Mouse (Mus musculus) monocyte, adult 5-6 weeks (primary cell): Measurements from ENCODE around the gene Bcl2l11. TPM values are rescaled to one million over a fixed set of nuclear protein-coding genes. Genes with fewer than 3 reads are reported as not detected.

Experiments
- ATAC-seq: fragments of 153-309, 156-312 bp; replicated peaks from 2 replicates; pipeline ENCODE4 v1.8.0; 2017; ENCODE audit warnings: mild to moderate bottlenecking; ENCODE audit not compliant: low TSS enrichment, insufficient number of reproducible peaks, severe bottlenecking, poor library complexity, low FRiP score
- total RNA-seq: library from RNA; stranded (forward); fragments of 200-1000, 200-491, 200-594 nt; gene quantifications from 3 replicates; pipeline ENCODE4 v1.2.3, GENCODE M21; 2017

Gene Bcl2l11
- total RNA-seq, 1 experiment from 2014 or later: 90.2 TPM

DNA sequence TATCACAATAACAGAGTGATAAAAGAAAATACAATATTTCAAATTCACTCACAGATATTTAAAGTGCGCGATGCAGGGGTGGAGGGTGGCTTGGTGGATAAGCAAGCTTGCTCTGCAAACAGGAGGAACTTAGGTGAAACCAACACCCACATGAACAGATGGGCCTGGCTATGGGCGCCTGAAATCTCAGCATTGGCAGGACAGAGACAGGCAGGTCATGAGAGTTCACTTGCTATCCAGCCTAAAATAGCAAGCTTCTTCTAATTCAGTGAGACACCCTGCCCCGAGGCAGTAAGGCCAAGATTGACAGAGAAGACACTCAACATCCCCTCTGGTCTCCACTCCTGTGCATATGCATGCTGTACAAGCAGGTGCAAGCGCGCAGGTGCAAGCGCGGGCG lies 23.8 kb upstream of the Bcl2l11 start:
- no peak for ATAC-seq

DNA sequence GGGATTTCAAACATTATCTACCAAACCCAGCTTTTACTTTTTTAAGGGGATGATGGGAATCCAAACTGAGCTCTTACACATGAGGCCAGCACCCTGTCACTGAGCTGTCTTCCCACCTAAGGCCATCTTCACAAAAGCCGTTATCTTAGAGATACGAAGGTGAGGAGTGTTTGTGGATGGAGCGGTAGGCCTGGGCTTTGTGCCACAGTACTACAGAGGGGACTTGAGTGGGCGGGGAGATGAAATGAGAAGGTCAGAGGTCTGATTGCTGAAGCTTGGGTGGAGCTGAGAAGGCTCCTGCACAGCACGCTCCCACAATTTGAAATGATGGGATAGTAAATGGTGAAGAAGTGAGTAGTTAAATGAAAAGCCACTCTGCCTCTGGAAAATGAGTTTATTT lies 21.0 kb upstream of the Bcl2l11 start:
- ATAC-seq: no peak

GRCm38 (mm10) chr2:128105651-128106050 lies 20.2 kb upstream of the Bcl2l11 start:
- ATAC-seq: no peak

GRCm38 (mm10) chr2:128111537-128111936 lies 14.3 kb upstream of the Bcl2l11 start:
- ATAC-seq: no peak

DNA sequence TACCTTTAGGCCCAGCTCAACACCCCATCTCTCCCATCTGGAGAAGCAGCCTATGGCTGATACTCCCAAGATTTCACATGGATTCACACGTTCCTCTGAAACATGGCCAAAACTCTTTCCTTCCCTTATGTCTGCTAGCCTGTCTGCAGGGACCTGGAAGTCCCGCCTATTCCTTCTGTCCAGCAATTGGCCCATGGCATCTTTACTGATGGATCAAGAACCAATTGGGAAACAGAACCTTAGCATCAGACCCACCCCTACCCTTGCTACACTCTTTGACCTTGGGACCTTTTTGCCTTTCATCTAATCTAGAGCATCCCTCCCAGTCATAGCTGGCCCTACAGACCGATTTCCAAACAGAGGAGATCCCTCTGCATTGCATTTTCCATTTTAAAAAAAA lies 11.2 kb upstream of the Bcl2l11 start:
- ATAC-seq: no peak

DNA sequence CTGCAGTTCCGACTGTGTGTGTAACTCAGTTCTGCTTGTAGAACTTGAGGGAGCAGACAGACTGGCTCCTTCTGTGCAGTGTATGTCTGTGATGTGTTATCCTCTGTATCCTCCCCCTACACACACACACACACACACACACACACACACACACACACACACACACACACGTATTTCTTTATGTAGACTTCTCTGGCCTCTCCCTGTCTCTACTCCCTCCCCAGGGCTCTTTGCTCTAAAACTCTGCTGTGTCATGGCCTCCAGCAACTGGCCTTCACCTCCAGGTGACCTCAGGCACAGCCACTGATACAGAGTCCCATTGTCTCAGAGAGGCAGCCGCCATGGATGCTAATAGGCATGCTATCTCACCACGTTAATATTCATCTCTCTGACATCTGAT lies 10.3 kb upstream of the Bcl2l11 start:
- ATAC-seq: no peak

DNA sequence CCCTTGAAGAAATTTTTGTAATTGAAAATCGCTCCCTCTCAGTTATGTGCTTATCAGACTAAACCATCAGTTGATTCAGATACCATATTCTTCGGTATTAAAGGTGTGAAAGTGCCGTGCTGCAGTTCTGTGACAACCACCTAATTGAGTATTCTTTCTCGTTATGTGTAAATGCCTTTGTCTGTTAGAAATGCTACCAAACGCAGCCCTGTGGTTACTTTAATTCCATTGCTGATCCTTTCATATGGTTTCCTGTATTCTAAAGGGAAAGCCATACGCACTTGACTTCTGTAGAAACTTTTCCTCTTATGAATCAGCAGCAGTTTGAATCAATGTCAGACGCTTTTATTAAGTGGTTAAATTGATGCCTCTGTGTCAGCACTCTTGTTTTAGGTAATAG lies 8.2 kb upstream of the Bcl2l11 start:
- ATAC-seq: no peak

DNA sequence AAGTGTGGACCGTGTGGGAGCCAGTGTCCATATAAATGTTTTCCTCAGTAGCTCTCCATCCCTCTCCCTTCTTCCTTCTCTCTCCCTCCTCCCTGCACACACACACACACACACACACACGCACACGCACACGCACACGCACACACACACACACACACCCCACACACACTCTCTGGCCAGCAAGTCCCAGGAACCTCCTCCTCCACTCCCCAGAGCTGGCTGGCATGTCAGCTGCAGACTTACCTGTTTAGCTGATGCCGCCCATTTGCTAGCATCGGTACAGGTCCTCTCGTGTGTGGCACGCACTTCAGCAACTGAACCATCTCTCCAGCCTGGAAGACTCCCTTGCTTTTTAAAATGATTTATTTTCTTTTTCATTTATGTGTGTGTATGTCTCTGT lies 6.9 kb upstream of the Bcl2l11 start:
- no peak for ATAC-seq

DNA sequence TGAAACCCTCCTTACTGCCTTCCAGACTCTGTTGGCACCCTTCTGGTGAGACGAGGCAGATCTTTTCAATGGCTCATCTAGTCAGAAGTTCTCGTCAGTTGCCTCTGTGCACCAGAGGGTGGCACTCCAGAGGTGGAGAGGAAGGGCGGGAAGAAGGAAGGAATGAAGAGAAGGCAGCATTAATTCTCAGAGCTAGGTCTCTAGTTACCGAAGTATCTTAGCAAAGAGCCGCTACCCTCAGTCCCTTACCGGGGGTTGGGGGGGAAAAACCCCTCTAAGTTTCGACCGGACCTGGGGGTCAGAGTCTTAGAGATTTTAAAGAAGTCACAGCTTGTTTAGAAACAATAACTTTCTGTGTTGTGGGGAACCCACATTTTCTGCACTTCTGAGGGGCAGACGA lies 3.3 kb upstream of the Bcl2l11 start:
- peak; percentile 28; the same call in 1 of the 2 replicates for ATAC-seq

DNA sequence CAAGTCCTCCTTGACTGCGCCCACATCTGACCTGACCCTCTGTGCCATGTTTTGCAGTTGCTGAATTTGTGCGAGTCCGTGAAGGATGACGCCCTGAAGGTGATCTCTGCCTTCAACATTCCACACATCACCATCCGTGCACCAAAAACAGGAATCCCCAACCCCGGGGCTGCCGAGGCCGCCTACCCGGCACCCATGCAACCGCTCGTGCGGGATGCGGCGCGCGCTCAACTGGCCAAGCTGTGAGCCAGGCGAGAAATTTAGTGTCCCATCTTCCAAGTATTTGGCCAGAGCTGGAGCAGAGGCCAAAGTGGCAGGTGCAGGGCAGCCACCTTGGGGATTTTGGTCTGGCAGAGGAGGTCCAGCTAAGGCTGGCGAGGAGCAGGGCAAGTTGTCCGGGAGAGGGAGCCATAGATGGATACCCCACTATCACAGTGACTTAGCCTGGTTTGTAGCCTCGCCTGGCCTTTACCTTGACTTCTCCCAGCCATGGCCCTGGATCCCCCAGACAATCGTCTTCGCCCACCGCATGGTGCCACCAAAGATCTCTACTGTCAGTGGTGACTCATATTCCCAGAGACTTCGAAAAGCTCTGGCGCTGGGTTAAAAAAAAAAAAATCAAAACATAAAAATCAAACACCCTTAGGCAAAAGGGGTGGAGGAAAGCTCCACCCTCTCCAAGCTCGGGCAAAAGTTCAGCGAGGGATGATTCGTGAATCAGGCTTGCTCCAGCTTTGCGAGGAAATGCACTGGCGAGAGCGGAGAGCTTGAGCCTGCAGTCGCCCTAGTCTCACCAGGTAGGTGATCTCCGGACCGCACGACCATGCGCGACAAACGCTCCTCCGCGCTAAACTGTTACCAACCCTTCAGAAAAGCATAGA lies 2.7 kb upstream of the Bcl2l11 start:
- no peak for ATAC-seq

DNA sequence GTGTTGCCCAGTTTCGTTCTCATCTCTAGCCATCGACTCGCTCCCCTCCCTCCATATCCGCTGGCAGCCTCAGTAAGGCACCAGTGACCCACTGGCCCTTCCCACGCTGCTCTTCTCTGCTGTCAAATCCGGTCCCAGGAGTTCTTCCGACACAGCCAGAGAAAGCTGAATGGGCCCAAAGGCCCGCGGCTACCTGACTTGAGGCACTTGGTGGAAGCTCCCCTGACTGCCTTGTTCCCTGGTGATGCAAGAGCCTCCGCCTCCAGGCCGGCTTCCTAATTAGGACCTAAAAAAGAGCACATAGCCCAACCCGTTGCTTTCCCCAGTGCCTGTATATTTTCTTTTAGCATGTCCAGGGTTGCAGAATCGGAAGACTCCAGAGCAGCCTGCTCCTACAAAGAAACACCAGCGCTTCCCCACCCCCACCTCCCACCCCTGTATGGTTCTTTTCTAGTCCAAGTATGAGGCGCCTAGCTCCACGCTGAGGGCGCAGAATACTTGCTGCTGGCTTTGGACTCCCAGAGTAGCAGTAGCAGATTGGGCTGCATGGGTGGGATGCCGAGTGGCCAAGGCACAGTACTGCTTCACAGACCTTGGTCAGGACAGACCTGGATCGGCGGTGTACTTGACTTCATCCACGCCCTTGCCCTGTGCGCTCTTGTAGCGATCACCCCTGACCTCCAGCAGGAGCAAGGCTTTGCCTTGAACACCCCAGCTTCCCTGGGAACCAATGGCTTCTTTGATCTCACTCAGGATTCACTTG lies 1.7 kb upstream of the Bcl2l11 start:
- ATAC-seq: no peak

GRCm38 (mm10) chr2:128124693-128125092 lies 1.1 kb upstream of the Bcl2l11 start:
- no peak for ATAC-seq

- no peak for ATAC-seq
Observed at GRCm38 (mm10) chr2:128126591-128127051, 783 bp downstream of the Bcl2l11 start.

- ATAC-seq: peak; percentile 57
Observed at GRCm38 (mm10) chr2:128127121-128127671, 1.4 kb downstream of the Bcl2l11 start.

DNA sequence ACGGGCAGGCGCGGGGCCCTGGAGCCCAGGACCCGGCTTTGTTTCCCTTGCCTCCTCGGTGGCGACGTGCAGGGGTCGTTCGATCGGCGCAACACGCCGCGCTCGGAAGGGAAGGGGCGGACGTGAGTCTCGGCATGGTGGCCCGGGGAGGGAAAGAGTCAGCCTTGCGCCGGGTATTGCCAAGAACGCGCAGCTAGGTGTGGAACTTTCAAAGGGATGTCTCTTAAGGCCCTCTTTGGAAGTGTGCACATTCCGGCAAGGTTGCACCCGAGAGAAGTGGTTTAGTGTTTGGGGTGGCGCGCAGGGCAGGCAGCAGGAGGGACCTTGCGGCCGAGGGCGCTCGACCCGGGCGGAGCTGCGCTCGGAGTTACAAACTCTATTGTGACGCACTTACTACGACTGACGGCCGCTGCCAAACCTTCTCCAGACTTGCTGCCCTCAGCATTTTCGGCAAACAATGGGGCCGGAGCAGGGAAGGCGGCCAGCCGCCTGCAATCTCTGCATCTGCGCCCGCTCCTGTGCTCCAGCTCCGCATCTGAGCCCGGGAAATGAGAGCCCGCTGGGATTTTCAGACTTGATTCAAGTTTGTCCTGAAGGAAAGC lies 2.0 kb downstream of the Bcl2l11 start:
- peak; percentile 5; the same call in 1 of the 2 replicates for ATAC-seq

DNA sequence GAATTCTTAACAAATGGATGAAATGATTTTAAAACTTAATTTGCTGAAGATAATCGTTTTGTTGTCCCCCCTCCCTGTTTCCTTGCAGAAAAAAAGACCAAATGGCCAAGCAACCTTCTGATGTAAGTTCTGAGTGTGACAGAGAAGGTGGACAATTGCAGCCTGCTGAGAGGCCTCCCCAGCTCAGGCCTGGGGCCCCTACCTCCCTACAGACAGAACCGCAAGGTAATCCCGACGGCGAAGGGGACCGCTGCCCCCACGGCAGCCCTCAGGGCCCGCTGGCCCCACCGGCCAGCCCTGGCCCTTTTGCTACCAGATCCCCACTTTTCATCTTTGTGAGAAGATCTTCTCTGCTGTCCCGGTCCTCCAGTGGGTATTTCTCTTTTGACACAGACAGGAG lies 2.7 kb downstream of the Bcl2l11 start:
- no peak for ATAC-seq

DNA sequence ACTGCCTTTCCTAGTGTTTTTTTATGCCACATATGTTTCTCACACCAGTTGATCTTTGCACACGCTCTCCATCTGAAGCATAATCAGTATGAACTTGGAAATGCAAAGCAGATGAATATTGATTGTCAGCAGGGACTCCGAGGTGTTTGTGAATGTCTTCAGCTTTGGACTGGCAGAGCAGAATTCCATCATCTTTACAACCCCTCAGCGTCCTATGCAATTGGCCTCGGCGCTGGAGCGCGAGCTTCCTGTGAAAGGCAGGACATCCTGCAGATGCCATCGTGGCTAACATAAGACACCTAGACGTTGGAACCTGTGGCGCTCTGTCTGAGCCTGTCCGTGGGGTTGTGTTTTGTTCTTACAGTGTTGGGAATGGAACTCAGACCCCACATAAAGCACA lies 5.7 kb downstream of the Bcl2l11 start:
- ATAC-seq: no peak

DNA sequence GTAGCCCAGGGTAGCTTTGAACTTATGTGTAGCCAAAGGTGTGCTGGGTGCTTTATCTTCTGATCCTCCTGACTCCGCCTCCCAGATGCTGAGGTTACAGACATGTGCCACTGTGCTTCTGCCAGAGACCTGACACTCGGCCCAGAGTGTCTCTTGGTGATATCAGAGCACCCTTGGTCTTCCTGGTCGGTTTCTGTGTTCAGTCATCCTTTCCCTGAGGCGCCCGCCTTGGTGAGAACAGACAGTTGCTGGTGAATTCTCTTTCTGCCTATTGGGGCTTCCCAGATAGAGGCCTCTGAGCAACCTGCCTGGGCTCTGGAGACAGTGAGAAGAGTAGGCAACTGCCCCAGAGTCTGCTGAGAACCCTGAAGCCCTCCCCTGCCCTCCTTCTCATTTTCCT lies 6.8 kb downstream of the Bcl2l11 start:
- ATAC-seq: no peak

- no peak for ATAC-seq
Observed at GRCm38 (mm10) chr2:128133865-128134264, 8.0 kb downstream of the Bcl2l11 start.
